Mouse (Mus musculus) embryonic stem cell, embryonic (primary cell): ENCODE measurements at regions not wholly inside any gene's neighbourhood (a gene's known extent, or its start where the extent isn't known, plus 50 kb on each side); places are given as distances from the start of the nearest gene placed in this dataset.

Experiments used
- CTCF ChIA-PET, 4 experiments: fragments of 300-600 bp in 2 of 4; fragments of 350-600 bp in 2 of 4; sonication (Branson Sonifier 250); formaldehyde crosslinking; loops; one replicate each; lab custom pipeline; 2022; ENCODE audit warnings: inconsistent platforms in 2 of 4; lab: Charles Lee
- POLR2A ChIA-PET, 4 experiments: fragments of 300-600 bp in 2 of 4; fragments of 350-600 bp in 2 of 4; sonication (Branson Sonifier 250); formaldehyde crosslinking; loops; one replicate each; lab custom pipeline; 2022; ENCODE audit warnings: antibody characterized with exemption in 4 of 4, inconsistent platforms in 1 of 4; lab: Charles Lee

- ChIA-PET CTCF (no interaction called here), POLR2A (interaction anchor here in 2 of 4 experiments (0.6 to 1.4 kb wide), 6 partner anchors 9 to 1604 kb away, joined by 4 to 6 read pairs (median 5); no protein-coding TSS in a partner anchor)
These were observed 92.9 kb upstream of the Klf14 start for GRCm38 (mm10) chr6:31051771-31052170.

- ChIA-PET CTCF (no interaction called here), POLR2A (interaction anchor here in 2 of 4 experiments (0.7 to 0.9 kb wide), 2 partner anchors 10 to 15 kb away, joined by 3 to 5 read pairs; no protein-coding TSS in a partner anchor)
These were observed 94.1 kb upstream of the Klf14 start for GRCm38 (mm10) chr6:31053003-31053402.

GRCm38 (mm10) chr6:31056786-31057566 lies 98.1 kb upstream of the Klf14 start:
- ChIA-PET POLR2A (interaction anchor here in 2 of 4 experiments (0.6 to 0.9 kb wide), 5 partner anchors 61 to 1952 kb away, joined by 3 to 13 read pairs (median 5); no protein-coding TSS in a partner anchor), CTCF (interaction anchor here in 1 of 4 experiments (0.7 kb wide), 1 partner anchor 1330 kb away, joined by 3 read pairs; no protein-coding TSS in a partner anchor)

GRCm38 (mm10) chr6:31058299-31058698 lies 99.4 kb upstream of the Klf14 start:
- POLR2A ChIA-PET: no interaction called here
- CTCF ChIA-PET: no interaction called here

- ChIA-PET POLR2A (no interaction called here), CTCF (no interaction called here)
These were observed 100.1 kb upstream of the Klf14 start for GRCm38 (mm10) chr6:31058961-31059360.

GRCm38 (mm10) chr6:31061813-31062212 lies 102.9 kb upstream of the Klf14 start:
- ChIA-PET POLR2A (interaction anchor here in 2 of 4 experiments (0.6 to 0.9 kb wide), 2 partner anchors 20 to 835 kb away, joined by 3 to 4 read pairs; no protein-coding TSS in a partner anchor), CTCF (interaction anchor here in 1 of 4 experiments (1.0 kb wide), 1 partner anchor 79 kb away, joined by 5 read pairs; no protein-coding TSS in a partner anchor)

- ChIA-PET POLR2A (interaction anchor here in 1 of 4 experiments (1.2 to 1.8 kb wide), 2 partner anchors 16 to 108 kb away, joined by 3 read pairs; no protein-coding TSS in a partner anchor), CTCF (no interaction called here)
These were observed 106.5 kb upstream of the Klf14 start for GRCm38 (mm10) chr6:31065419-31065818.

GRCm38 (mm10) chr6:31066861-31067260 lies 108.0 kb upstream of the Klf14 start:
- CTCF ChIA-PET: no interaction called here
- POLR2A ChIA-PET: no interaction called here

GRCm38 (mm10) chr6:31067453-31067852 lies 108.6 kb upstream of the Klf14 start:
- CTCF ChIA-PET: no interaction called here
- POLR2A ChIA-PET: no interaction called here

- ChIA-PET POLR2A (interaction anchor here in 1 of 4 experiments (1.1 kb wide), 1 partner anchor 21 kb away, joined by 5 read pairs; no protein-coding TSS in a partner anchor), CTCF (interaction anchor here in 1 of 4 experiments (0.6 to 0.7 kb wide), 2 partner anchors 34 to 1661 kb away, joined by 3 read pairs; no protein-coding TSS in a partner anchor)
These were observed 110.4 kb upstream of the Klf14 start for GRCm38 (mm10) chr6:31069243-31069642.

GRCm38 (mm10) chr6:31070537-31070936 lies 111.7 kb upstream of the Klf14 start:
- POLR2A ChIA-PET: interaction anchor here in 1 of 4 experiments (0.8 kb wide), 1 partner anchor 21 kb away, joined by 3 read pairs; no protein-coding TSS in a partner anchor
- CTCF ChIA-PET: no interaction called here

GRCm38 (mm10) chr6:31070966-31071365 lies 112.1 kb upstream of the Klf14 start:
- ChIA-PET POLR2A (interaction anchor here in 1 of 4 experiments (0.8 kb wide), 1 partner anchor 21 kb away, joined by 3 read pairs; no protein-coding TSS in a partner anchor), CTCF (no interaction called here)

GRCm38 (mm10) chr6:31072072-31072471 lies 113.2 kb upstream of the Klf14 start:
- POLR2A ChIA-PET: interaction anchor here in 2 of 4 experiments (0.6 to 1.4 kb wide), 5 partner anchors 9 to 1567 kb away, joined by 3 to 6 read pairs (median 3); no protein-coding TSS in a partner anchor
- CTCF ChIA-PET: interaction anchor here in 1 of 4 experiments (0.6 to 0.8 kb wide), 2 partner anchors 53 to 126 kb away, joined by 3 to 4 read pairs; no protein-coding TSS in a partner anchor

GRCm38 (mm10) chr6:31072559-31072958 lies 113.7 kb upstream of the Klf14 start:
- CTCF ChIA-PET: interaction anchor here in 2 of 4 experiments (0.6 to 1.3 kb wide), 5 partner anchors 53 to 144 kb away, joined by 3 to 4 read pairs (median 4); no protein-coding TSS in a partner anchor
- POLR2A ChIA-PET: interaction anchor here (0.6 to 1.4 kb wide), 9 partner anchors 9 to 1739 kb away, joined by 3 to 6 read pairs (median 3); no protein-coding TSS in a partner anchor

GRCm38 (mm10) chr6:31073338-31073737 lies 114.5 kb upstream of the Klf14 start:
- POLR2A ChIA-PET: interaction anchor here in 2 of 4 experiments (0.8 to 1.4 kb wide), 3 partner anchors 8 to 103 kb away, joined by 3 to 5 read pairs (median 3); no protein-coding TSS in a partner anchor
- CTCF ChIA-PET: interaction anchor here in 2 of 4 experiments (0.6 to 1.3 kb wide), 4 partner anchors 82 to 143 kb away, joined by 3 to 5 read pairs (median 4); no protein-coding TSS in a partner anchor

- ChIA-PET CTCF (interaction anchor here in 3 of 4 experiments (0.6 to 0.8 kb wide), 3 partner anchors 27 to 101 kb away, joined by 3 to 4 read pairs (median 3); no protein-coding TSS in a partner anchor), POLR2A (interaction anchor here in 2 of 4 experiments (0.5 to 0.8 kb wide), 2 partner anchors 141 to 585 kb away, joined by 3 to 6 read pairs; no protein-coding TSS in a partner anchor)
These were observed 115.5 kb upstream of the Klf14 start for GRCm38 (mm10) chr6:31074394-31074793.

GRCm38 (mm10) chr6:31075209-31075571 lies 116.3 kb upstream of the Klf14 start:
- CTCF ChIA-PET: interaction anchor here in 3 of 4 experiments (0.6 to 1.5 kb wide), 11 partner anchors 25 to 451 kb away, joined by 3 to 11 read pairs (median 4); no protein-coding TSS in a partner anchor
- POLR2A ChIA-PET: interaction anchor here in 2 of 4 experiments (0.5 to 1.0 kb wide), 3 partner anchors 43 to 585 kb away, joined by 3 to 6 read pairs (median 3); no protein-coding TSS in a partner anchor
